Mouse (Mus musculus) midbrain, embryonic 12.5 days (tissue): ENCODE data around the gene Ccdc13. TPM values are rescaled to one million over a fixed set of nuclear protein-coding genes. Genes with fewer than 3 reads are reported as not detected.

Experiments
- ATAC-seq: fragments of 200-750 bp; cut with Nextera tagmentation; 2 replicates; pipeline ENCODE4 v1.8.0; 2017; ENCODE audit warnings: low read depth, moderate TSS enrichment, moderate library complexity; ENCODE audit not compliant: low FRiP score
- H3K27ac ChIP-seq: fragments of 300-500 bp; sonication (generic); replicated peaks from 2 replicates; pipeline ENCODE4 v1.5.1; 2016; ENCODE audit warnings: mild to moderate bottlenecking
- H3K27me3 ChIP-seq: fragments of 300-500 bp; sonication (generic); 2 replicates; pipeline ENCODE4 v1.6.1; 2016; ENCODE audit warnings: mild to moderate bottlenecking
- H3K36me3 ChIP-seq: fragments of 300-500 bp; sonication (generic); 2 replicates; pipeline ENCODE4 v1.6.1; 2016
- H3K4me1 ChIP-seq: fragments of 300-500 bp; sonication (generic); 2 replicates; pipeline ENCODE4 v1.6.1; 2016
- H3K4me2 ChIP-seq: fragments of 300-500 bp; sonication (generic); replicated peaks from 2 replicates; pipeline ENCODE4 v1.6.1; 2016; ENCODE audit warnings: mild to moderate bottlenecking, moderate library complexity
- H3K4me3 ChIP-seq: fragments of 300-500 bp; sonication (generic); 2 replicates; pipeline ENCODE4 v1.5.1; 2016; ENCODE audit warnings: mild to moderate bottlenecking
- H3K9ac ChIP-seq: fragments of 300-500 bp; sonication (generic); replicated peaks from 2 replicates; pipeline ENCODE4 v1.6.1; 2016; ENCODE audit warnings: mild to moderate bottlenecking, moderate library complexity
- H3K9me3 ChIP-seq: fragments of 300-500 bp; sonication (generic); 2 replicates; pipeline ENCODE4 v1.6.1; 2016; ENCODE audit warnings: mild to moderate bottlenecking
- WGBS: fragments of 180-500 bp; shearing (Covaris S2); methylation state at CpG from one replicate; pipeline ENCODE4 v1.1.7; 2016; 5-methylcytosine and 5-hydroxymethylcytosine counted together
- polyA plus RNA-seq: library from polyadenylated mRNA; unstranded; fragments of >200 nt; fragmentation: Nextera tagmentation; extraction: Ambion mirVana; gene quantifications from 2 replicates; pipeline ENCODE4 v1.2.1, GENCODE M21; 2016

Gene Ccdc13
- polyA plus RNA-seq, 1 experiment from 2014 or later, result 3.2 TPM

DNA sequence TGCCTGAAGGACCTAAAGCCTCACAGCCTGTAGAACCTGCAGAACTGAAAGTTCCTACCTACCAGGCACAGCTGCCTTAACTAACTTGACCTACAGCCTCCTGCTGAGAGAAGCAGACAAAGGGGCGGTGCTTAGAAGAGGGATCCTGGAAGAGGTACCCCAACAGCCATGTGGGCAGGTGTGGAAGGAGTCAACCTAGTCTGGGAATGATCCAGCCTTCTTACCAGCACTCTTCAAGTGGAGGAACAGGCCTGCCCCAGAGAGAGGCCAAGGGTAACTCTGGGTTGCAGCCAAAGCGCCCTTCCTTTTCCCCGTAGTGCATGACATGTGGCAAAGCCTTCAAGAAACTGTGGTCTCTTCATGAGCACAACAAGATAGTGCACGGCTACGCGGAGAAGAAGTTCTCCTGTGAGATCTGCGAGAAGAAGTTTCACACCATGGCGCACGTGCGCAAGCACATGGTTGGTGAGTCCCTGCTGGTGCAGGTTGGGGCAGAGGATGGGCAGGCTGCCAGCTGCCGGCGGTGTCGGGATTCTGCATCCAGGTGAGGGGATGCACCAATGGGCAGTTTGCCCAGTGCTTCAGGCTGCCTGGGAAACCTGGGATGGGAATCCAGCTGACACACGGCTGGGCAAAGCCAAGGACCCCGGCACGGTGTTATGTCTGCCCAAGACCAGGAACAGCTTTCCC is 74.0 kb downstream of the Ccdc13 start:
- Histone ChIP-seq H3K27ac (no peak overlapping the region), H3K9me3 (no peaks in the 10 kb centered on the region), H3K27me3 (no peaks in the 10 kb centered on the region), H3K9ac (no peak overlapping the region), H3K36me3 (peaks cover 57% of the 10 kb centered on the region), H3K4me2 (no peak overlapping the region), H3K4me3 (no peak overlapping the region), H3K4me1 (peaks cover 19% of the 10 kb centered on the region)
- WGBS, result 94% methylated on average over 16 of the region's 16 CpGs
- ATAC-seq, result no peak

DNA sequence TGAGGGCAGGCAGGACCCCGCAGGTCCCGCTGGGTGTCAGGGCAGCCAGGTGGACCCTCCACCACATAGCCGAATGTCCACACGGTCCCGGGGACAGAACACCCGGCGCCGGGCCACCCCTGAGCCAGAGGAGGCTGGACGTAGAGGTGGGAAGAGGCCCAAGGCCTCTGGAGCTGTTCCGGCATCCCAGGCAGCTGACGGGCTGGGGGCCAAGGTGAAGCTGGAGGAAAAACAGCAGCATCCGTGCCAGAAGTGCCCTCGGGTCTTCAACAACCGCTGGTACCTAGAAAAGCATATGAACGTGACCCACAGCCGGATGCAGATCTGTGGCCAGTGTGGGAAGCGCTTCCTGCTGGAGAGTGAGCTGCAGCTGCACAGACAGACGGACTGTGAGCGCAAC is 75.5 kb downstream of the Ccdc13 start:
- Histone ChIP-seq H3K9me3 (no peaks in the 10 kb centered on the region), H3K4me2 (no peak overlapping the region), H3K4me1 (peaks cover 23% of the 10 kb centered on the region), H3K36me3 (peaks cover 57% of the 10 kb centered on the region), H3K4me3 (no peak overlapping the region), H3K27ac (no peak overlapping the region), H3K9ac (no peak overlapping the region; the same call in 1 of the 2 replicates), H3K27me3 (no peaks in the 10 kb centered on the region)
- 94% methylated on average over 19 of the region's 19 CpGs for WGBS
- ATAC-seq, result no peak

DNA sequence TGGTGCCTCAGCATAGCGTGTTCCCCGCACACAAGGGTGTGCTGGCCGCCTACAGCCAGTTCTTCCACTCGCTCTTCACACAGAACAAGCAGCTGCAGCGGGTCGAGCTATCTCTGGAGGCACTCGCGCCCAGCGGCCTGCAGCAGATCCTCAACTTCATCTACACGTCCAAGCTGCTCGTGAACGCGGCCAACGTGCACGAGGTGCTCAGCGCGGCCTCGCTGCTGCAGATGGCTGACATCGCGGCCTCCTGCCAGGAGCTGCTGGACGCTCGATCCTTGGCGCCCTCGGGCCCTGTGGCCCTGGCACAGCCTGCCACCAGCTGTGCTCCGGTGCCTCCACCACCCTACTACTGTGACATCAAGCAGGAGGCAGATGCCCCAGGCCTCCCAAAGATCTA is 76.5 kb downstream of the Ccdc13 start:
- H3K9me3 ChIP-seq, result no peaks in the 10 kb centered on the region
- H3K4me2 ChIP-seq, result no peak overlapping the region
- WGBS, result 92% methylated on average over 25 of the region's 25 CpGs
- no peak overlapping the region for H3K27ac ChIP-seq
- H3K9ac ChIP-seq, result no peak overlapping the region
- peaks cover 48% of the 10 kb centered on the region for H3K36me3 ChIP-seq
- ATAC-seq, result no peak
- H3K4me1 ChIP-seq, result peaks cover 32% of the 10 kb centered on the region
- H3K27me3 ChIP-seq, result no peaks in the 10 kb centered on the region
- no peak overlapping the region for H3K4me3 ChIP-seq

DNA sequence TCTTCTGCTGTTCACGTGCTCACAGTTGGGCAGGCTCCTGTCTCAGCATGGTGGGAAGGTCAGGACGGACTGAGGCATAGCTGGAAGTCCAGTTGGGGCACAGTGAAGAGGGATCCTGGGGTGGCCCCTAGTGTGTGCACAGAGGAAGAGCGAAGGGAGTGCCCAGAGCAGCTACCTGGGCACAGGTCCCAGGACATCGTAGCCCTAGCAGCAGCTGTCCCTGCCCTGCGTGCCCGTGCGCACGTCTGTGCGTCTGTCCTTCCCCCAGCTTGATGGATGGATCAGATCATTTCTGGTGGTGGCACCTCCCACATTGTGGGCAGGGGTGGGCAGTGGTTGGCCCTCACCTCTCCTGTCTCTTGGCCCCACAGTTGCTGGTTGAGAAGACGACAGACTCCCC is 77.0 kb downstream of the Ccdc13 start:
- Histone ChIP-seq H3K36me3 (peaks cover 43% of the 10 kb centered on the region), H3K4me1 (peaks cover 32% of the 10 kb centered on the region), H3K9me3 (no peaks in the 10 kb centered on the region), H3K9ac (no peak overlapping the region), H3K4me3 (no peak overlapping the region), H3K27ac (no peak overlapping the region; the same call in 1 of the 2 replicates), H3K27me3 (no peaks in the 10 kb centered on the region), H3K4me2 (no peak overlapping the region)
- 88% methylated on average over 10 of the region's 10 CpGs for WGBS
- no peak for ATAC-seq

DNA sequence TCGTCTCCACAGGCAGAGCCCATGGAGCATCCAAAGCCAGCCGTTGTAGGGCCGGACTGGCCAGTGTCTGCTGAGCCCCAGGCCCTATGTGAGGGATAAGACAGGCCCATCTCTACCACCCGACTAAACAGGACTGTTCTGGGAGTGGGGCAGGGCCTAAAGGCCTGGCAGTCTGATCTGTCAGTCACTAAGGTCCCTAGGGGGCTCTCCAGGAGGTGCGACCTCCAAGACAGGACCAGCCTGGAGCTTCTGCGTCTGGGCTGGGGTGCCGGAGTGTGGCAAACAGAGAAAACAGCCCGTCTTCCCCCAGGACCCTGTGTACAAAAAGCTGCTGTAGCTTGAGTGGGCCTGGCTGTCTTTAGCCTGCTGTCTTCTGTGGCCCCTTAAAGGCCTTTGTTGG is 77.5 kb downstream of the Ccdc13 start:
- 71% methylated on average over 8 of the region's 8 CpGs for WGBS
- no peaks in the 10 kb centered on the region for H3K9me3 ChIP-seq
- H3K36me3 ChIP-seq, result peaks cover 40% of the 10 kb centered on the region
- H3K4me3 ChIP-seq, result no peak overlapping the region
- H3K4me1 ChIP-seq, result peaks cover 32% of the 10 kb centered on the region
- peak overlapping the region; percentile 15; the same call in 1 of the 2 replicates for H3K27ac ChIP-seq
- peak overlapping the region; percentile 31; the same call in 1 of the 2 replicates for H3K9ac ChIP-seq
- H3K27me3 ChIP-seq, result no peaks in the 10 kb centered on the region
- no peak overlapping the region for H3K4me2 ChIP-seq
- ATAC-seq, result no peak

DNA sequence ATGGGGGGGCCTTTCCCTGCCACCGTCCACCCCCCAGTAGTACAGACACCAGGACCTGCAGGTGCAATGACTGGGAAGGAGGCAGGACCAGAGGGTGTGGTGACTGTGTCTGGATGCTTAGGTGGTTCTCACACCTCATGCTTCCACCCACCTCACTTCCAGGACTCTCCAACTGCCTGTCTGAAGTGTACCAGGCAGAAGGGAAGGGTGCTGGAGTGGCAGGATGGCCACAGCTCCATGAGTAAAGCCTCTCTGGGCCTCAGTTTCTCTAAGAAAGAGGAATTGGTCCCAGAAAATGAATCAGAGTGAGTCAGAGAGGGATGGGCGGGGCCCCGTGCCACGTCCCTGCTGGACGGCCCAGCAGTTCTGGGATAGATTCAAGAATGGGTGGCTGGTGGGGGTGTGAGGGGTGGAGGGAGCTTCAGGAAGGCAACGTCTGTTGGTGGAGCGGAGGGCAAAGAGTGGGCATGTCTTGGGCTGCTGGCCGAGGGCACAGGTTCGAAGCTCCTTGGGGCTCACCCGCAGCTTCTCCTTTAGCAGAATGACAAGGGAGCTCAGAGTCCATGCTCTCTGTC is 78.1 kb downstream of the Ccdc13 start:
- no peak for ATAC-seq
- Histone ChIP-seq H3K9me3 (no peaks in the 10 kb centered on the region), H3K9ac (peak overlapping the region; percentile 84), H3K36me3 (peaks cover 45% of the 10 kb centered on the region), H3K27me3 (no peaks in the 10 kb centered on the region), H3K4me1 (peaks cover 32% of the 10 kb centered on the region), H3K27ac (peak overlapping the region; percentile 90), H3K4me2 (peak overlapping the region; percentile 90), H3K4me3 (peak overlapping the region; percentile 85)
- WGBS, result 62% methylated on average over 10 of the region's 10 CpGs

DNA sequence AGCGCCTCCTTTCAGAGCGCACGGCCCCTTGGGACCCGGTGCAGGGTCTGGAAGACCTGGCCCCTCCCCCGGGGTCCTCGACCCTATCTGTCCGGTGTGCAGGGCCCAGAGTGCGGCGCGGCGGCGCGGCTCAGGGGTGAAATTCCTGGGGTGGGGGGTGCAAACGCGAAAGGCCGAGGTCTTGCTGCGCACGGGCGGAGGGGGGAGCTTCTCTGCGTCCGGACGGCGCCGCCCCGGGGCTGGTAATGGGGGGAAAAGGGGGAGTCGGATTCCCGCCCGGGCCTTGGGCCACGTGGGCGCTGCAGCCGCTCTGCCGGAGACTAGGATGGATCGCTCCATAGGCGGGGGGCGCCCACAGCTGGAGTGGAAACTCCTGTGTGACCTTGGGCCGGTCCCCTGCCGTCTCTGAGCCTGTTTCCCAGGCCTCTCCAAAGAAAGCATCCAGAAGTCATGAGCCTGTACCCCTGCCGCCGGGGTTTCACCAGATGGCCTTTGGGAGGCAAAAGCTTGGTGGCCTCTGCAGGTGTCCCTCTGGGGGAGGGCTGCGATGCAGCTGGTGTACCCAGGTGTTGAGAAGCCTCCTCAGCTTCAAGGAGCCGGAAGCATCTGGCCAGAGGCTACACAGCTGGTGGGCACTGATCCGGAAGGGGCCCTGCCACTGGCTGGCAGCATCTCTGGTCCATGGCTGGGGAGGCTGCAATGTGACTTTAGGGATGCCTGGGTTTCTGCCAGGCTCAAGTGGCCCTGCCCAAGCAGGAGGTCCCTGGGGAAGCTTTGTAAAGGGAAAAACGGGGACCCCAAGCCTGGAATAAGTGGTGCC is 78.8 kb downstream of the Ccdc13 start:
- peaks cover 46% of the 10 kb centered on the region for H3K36me3 ChIP-seq
- 1% methylated on average over 43 of the region's 43 CpGs for WGBS
- peak overlapping the region; percentile 84 for H3K9ac ChIP-seq
- peak overlapping the region; percentile 90 for H3K27ac ChIP-seq
- no peaks in the 10 kb centered on the region for H3K9me3 ChIP-seq
- peaks cover 32% of the 10 kb centered on the region for H3K4me1 ChIP-seq
- ATAC-seq, result peak; percentile 74
- no peaks in the 10 kb centered on the region for H3K27me3 ChIP-seq
- peak overlapping the region; percentile 90 for H3K4me2 ChIP-seq
- peak overlapping the region; percentile 85 for H3K4me3 ChIP-seq

DNA sequence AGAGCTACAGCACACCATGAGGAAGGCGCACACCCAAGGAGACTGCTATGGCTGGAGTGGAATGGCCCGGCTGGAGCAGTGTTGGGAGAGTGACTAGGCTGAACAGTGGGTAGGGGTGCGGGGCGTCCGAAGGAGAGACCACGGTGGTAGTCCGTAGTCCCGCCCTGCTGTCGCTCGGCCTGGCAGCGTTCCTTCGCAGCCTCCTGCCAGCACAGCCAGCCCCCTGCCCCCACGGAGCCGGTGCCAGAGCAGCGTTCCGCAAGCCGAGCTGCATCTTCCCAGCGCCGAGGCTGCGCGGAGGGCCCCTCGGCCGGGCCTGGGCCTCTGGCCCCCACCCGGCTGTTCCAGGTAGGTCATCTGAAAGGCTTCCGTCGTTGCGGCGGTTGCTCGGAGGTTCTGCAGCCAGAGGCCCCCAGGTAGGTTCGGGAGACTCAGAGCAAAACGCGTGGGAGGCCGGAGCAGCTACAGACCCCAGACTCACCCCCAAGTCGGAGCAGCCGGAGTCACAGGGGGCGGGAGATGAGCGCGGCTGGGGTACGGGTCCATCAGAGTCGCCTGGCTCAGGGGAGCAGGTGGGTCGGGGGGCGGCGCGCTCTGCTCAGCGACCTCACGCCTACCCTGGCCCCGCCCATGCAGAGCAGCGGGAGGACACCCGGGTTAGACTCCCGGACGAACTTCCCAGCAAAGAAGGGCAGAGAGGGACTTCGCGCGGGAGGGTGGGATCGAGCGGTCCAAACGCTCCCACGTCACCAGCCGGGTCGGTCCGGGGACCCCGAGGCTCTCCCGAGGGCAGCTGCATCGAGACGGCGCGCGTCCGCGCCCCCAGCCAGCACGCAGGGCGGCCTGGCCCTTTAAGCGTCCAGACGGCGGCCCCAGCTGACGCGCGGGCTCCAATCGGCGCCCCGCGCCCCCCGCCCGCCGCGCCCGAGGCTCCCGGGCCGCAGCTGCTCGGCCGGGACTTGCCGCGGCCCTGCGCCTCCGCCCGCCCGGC is 79.9 kb downstream of the Ccdc13 start, which contains the start of gene Zfp651:
TSS of gene Zfp651 (plus strand) at position 240 of the 991 bp plus-strand sequence.
- Histone ChIP-seq H3K4me1 (peaks cover 32% of the 10 kb centered on the region), H3K27me3 (no peaks in the 10 kb centered on the region), H3K9me3 (no peaks in the 10 kb centered on the region), H3K36me3 (peaks cover 46% of the 10 kb centered on the region), H3K4me3 (peak within 1 kb of the TSS; percentile 85), H3K4me2 (peak within 1 kb of the TSS; percentile 90), H3K9ac (peak within 1 kb of the TSS; percentile 84), H3K27ac (peak within 1 kb of the TSS; percentile 90)
- under 1% methylated on average over 89 of the region's 97 CpGs for WGBS
- peak; percentile 84 for ATAC-seq

DNA sequence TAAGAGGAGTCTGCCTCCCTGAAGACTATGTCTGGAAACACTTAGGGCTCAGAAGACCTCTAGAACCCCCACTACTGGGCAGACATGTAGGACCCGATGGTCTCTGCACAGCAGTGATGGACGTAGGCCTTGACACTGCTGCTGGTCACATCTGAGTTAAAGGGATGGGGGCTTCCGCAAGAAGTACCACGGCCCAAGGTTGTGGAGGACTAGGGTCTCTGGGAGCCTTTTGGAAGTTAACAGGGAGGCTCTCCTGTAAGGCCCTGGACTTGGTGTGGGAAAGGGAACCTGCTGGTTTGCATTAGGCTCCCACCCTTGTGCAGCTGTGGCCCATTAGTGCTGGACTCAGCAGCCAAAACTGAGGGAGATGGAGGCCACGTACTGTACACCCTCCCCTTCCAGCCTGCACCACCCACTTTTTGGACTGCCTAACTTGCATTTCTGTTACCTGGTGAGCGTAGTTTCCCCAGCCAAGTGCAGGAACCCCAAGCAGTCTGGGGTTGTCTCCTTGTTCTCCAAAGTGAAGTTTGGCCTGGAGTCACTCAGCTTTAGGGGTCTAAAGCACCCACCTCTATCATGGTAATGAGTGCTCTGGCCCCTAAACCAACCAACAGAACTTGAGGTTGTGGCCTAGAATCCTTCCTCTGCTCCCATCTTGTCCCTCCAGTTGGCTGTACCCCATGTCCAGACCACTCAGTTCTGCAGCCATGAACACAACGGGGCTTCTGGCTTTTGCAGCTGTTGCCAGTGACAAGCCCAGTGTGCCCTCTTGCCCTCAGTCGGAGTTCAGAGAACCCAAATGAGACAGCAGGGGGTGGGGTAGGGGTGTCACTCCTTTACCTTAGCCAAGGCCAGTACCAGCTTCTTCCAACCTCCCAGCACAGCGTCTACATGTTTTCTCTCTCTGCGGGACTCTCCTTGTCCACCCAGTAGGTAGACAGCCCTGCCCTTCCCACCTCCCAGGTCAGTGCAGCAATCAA is 81.1 kb downstream of the Ccdc13 start:
- Histone ChIP-seq H3K36me3 (peaks cover 44% of the 10 kb centered on the region), H3K9me3 (no peaks in the 10 kb centered on the region), H3K9ac (peak overlapping the region; percentile 84; the same call in 1 of the 2 replicates), H3K4me1 (peaks cover 32% of the 10 kb centered on the region), H3K4me2 (peak overlapping the region; percentile 90), H3K27ac (no peak overlapping the region), H3K4me3 (peak overlapping the region; percentile 85), H3K27me3 (no peaks in the 10 kb centered on the region)
- ATAC-seq, result no peak
- WGBS, result 62% methylated on average over 10 of the region's 10 CpGs

DNA sequence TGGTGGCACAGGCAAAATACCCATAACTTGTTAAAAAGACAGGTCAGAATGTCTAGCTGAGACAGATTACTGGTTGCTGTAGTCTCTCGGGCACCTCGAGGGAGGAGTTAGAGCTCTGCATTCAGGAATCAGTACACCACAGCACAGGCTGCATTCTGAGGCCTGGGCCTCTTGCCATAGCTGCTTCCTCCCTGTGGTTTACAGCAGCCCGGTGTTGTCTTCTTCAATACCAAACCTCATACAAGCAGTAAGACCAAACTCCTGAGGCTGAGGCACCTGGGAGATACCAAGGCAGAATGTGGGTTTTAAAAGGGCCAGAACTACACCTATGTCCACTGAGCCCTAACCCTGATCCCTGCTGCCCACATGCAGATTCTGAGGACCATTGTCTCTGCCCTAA is 81.8 kb downstream of the Ccdc13 start:
- no peak overlapping the region; the same call in 1 of the 2 replicates for H3K4me2 ChIP-seq
- H3K27ac ChIP-seq, result no peak overlapping the region
- peaks cover 32% of the 10 kb centered on the region for H3K4me1 ChIP-seq
- no peak overlapping the region for H3K9ac ChIP-seq
- 72% methylated on average over 3 of the region's 3 CpGs for WGBS
- H3K36me3 ChIP-seq, result peaks cover 42% of the 10 kb centered on the region
- H3K27me3 ChIP-seq, result no peaks in the 10 kb centered on the region
- H3K9me3 ChIP-seq, result no peaks in the 10 kb centered on the region
- no peak for ATAC-seq
- H3K4me3 ChIP-seq, result no peak overlapping the region
